Mouse (Mus musculus) mature B cell (primary cell): ENCODE data around the gene Gm49403.
"Not testable (repeated sequence)": the region's sequence is repeated elsewhere in the genome, so short reads cannot be mapped to it uniquely, and the experiment has no call there.

Experiments
- in situ Hi-C: fragments of 300-500 bp; cut with MboI; formaldehyde crosslinking; loops from 2 replicates; pipeline ENCODE4 v1.14.3; 2019

Gm49403 gene

DNA sequence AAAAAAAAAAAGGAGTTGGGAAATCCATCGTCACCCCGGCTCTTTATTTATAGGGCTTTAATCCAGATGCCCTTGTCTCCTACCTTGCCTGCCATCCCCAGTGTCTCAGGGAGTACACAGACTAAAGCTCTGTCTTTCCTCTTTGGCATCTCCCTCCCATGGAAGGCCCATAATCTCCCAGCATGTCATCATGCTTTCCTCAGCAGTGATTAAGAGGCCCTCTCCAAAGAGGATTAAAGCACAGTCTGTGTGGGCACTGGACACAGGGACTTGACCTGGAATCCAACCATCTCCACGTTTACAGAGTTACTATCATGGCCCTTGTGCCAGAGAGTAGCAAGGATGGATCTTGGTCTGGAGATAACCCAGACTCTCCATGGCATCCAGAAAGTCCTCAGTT is at the start of gene Gm49403, which contains the start of gene Lbhd1:
Gene Gm49403 (plus strand): TSS at position 315 of the 400 bp plus-strand sequence.
Gene Lbhd1 (plus strand): TSS at position 117 of the 400 bp plus-strand sequence.
- in situ Hi-C loops = no loop called here

DNA sequence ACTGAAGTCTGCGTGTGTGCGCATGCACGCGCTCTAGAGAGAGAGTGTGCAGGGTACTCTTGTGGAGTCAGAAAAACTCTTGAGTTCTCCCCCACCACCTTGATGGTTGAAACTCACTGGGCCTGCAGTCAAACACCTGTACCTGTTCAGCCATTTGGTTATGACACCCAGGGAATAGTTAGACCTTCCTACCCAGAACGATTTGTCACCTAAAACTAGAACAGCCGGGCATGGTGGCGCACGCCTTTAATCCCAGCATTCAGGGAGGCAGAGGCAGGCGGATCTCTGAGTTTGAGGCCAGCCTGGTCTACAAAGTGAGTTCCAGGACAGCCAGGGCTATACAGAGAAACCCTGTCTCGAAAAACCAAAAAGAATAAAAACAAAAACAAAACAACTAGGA is 47.4 kb upstream of the Gm49403 start:
- in situ Hi-C loops = not testable (repeated sequence)

DNA sequence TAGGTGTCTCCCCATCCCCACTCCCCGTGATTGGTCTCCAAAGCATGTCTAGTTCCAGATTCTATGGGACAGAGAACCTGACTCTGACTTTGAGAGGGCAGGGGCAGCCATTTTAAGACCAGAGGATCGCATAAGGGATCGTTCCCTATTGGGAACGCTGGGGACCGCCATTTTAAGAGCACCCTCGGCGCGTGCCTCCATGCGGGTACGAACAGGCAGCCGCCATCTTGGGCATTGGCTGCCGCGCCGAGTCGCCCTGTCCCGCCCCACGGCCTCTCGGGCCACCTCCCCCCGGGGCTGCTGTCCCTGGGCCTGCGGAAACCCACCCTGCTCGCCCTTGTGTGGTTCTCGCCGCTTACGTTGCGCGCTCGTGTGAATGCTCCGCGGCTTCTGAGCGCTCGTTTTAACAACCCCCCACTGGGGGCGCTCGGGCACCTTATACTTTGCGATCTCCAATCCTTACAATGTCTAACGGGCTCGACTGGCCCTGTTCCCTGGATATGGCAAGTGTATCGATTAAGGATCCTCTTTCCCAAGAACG is 46.4 kb upstream of the Gm49403 start, which contains the start of gene Bscl2:
Gene Bscl2 (plus strand): TSS at position 217 of the 541 bp plus-strand sequence.
- in situ Hi-C loops = no loop called here

DNA sequence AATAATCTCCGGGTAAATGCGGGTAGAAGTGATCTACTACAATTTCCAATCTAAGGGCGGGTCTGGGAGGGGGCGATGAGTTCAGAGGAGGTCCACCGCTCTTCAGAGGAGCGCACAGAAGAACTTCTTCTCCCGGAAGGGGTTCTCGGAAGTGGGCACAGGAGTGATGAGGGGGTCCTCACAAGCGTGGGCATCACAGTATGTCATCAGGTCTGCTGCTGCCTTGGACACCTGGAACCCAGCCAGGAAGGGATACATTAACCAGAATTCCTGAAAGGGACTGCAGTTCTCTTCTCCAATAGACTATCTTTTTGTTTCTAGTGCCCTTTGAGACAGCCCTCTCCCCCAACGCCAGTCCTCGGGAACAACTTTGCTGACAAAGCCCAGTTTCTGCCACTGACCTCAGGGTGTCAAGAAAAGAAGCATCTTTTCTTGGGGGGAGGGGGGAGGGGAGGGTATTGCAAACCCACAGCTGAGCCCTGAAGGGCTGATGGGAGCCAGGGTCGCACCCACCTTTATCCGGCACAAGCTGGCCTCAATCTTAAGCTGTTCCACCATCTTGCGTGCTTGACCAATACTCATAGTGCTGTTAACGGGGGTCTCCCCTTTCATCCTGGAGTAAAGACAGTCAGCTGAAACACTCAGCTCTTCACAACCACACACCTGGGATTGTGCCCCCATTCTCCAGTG is 45.5 kb upstream of the Gm49403 start:
- in situ Hi-C loops = no loop called here

DNA sequence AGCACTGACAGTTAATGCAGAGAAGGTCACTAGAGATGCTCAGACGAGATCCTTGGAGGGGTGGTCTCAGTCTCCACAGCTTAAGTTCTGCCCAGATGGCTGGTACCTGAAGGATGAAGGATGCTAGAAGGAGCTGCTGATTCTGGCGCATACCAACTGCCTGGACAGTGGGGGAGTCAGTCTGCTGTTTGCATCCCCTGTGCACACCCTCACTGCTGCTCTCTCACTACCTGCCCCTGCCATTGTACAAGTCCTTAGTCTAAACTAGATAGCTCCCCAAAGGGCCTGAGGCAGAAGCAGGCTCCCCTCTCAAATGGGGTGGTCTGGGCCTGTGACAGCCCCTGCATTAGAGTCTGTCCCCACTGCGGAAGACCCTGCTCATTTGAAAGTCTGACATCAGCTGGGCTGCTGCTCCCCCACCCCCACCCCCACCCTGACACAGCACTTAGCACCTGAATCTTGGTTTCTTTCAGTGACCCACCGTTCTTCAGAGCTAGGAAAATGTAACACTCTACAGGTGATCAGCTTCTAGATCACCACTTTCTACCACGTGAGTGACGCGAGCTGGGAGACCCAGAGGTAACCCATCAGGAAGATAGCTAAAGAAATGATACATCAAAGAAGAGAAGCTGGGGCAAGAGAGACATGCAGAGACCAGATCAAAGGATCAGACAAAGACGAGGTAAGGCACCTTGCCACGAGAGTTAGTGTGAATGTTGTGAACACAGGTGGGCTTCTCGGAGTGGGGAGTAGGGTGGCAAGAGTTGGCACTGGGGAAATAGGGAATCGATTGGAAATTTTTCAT is 44.4 kb upstream of the Gm49403 start, which contains the start of gene Gng3:
Gene Gng3 (minus strand): TSS at position 92 of the 805 bp plus-strand sequence.
- in situ Hi-C loops = no loop called here

DNA sequence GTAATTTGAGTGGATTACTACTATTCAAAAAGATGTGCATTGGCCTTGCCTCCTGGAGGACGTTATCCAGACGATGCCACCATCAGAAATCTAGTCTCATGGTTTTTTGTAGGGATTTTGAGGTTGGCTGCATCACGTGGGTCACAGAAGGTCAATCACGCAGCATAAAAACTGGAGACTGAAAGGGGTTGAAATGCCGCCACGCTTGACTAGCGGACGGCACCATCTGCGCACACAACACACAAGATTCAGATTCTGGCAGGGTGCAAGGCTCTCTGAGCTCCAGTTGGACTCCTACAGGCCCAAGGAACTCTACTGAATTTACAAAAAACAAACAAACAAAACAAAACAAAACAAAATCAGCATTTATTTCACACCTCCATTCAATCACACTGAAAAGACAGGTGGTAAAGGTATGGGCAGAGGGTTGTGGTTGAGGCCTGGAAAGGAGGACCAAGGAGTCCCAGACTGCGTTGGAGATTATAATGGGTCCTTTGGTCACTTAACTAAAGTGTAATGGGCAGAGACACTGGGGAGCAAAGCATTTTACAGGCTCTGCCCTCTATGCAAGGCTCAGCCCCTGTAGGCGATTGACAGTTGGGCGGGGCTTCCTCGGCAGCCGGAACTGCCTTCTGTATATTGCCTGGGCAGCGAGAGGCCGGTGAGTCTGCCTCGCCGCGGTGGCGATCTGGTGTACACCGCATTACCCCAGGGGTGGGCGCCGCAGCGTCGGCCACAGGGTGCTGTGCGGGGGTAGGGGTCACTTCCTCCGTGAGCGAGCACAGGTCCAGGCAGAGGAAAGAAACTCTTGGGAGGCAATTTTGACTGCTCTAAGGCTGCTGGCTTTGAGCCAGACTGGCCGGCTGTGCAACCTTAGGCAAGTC is 43.6 kb upstream of the Gm49403 start:
- in situ Hi-C loops = no loop called here

DNA sequence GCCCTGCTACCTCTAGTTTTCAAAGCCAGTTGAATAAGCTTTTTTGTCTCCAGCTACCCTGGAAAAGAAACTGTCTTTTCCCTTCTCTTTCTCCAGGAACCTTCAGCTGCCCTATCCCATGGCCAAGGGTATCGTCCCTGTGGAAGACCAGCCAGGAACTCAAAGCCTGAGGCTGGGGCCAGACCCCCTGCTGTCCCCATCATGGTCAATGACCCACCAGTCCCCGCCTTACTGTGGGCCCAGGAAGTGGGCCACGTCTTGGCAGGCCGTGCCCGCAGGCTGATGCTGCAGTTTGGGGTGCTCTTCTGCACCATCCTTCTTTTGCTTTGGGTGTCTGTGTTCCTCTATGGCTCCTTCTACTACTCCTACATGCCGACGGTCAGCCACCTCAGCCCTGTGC is 42.7 kb upstream of the Gm49403 start:
- in situ Hi-C loops = no loop called here

DNA sequence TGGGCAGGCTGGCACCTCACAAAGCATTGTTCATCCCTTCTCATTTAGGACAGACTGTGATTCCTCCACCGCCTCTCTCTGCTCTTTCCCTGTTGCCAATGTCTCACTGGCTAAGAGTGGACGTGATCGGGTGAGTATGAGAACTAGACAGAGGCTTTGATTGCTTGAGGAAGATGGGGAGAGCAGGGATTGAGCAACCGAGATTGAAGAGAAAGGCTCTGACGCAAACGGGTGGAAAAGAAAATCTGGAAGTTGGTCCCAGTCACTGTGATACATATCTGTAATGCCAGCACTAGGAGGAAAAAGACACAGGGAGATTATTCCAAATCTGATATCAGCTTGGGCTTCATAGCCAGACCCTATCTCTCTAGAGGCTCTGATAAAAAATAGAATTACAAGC is 40.8 kb upstream of the Gm49403 start:
- in situ Hi-C loops = no loop called here

DNA sequence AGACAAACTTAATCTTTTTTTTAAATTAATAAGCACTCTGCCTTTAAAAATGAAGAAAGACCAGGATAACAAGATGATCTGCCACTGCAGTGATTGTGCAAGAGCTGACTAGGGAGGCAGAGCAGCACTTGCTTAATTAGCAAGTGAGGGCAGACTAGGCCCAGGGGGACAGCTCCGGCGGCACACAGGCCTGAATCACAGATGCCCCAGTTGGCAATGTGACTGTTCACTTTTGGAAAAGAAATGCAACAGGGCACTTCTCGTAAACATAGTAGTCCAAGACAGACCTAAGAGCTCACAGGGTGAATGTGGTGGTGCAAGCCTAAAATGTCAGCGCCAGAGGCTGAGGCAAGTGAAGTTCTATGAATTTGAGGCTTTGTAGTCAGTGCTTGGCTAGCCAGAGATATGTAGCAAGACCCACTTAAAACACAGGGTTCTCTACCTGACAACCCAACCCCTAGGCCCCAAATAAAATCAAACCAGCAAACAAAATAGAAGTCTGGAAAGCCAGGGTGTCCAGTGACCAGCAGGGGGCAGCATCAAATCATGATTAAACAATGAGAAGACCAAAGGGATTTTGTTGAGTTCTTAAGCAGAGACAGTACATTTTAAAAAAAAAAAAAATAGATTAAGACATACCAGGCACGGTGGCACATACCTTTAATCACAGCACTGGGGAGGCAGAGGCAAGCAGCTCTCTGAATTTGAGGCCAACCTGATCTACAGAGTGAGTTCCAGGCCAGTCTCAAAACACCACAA is 39.2 kb upstream of the Gm49403 start:
- in situ Hi-C loops = no loop called here

DNA sequence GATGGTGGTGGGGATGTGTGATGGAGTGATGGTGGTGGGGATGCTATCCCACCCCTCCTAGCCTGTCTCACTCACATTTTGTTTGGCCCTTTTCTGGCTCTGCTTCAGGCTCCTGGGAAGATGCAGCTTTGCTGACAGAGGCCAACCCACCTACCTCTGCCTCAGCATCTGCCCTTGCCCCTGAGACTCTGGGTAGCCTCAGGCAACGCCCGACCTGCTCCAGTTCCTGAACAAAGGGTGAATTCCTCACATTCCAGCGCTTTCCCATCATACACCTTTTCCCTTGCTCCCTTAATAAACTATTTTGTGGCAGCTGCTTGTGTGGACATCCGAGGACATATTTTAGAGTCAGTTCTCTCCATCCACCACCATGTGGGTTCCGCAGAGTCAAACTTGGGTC is 35.4 kb upstream of the Gm49403 start:
- in situ Hi-C loops = no loop called here

DNA sequence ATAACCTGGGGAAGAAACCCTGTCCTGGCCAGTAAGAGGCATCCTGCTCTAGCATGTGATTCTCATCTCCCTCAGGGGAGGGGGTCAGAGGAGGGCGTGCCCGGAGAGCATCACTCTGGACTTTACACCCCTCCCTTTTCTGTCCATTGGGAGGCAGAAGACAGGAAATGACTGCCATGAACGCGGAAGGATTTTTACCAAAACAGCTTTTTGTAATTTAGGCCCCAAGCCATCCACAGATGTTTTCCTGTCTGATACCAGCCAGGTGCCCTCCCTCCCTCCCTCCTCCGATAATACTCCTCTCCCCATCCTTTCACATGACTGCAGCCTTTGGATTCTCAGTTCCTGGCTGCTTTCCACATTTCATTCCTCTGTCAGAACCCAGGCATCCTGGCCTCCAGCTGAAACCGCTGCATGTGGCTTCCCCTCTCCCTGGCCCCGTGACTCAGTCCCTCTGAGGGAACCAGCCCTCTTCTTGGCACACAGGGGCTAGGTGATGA is 33.3 kb upstream of the Gm49403 start, which contains the start of gene Lrrn4cl:
Gene Lrrn4cl (plus strand): TSS at position 367 of the 500 bp plus-strand sequence.
- in situ Hi-C loops = loop anchor here (5.0 kb wide), 1 partner anchor 262 kb away; no protein-coding TSS in a partner anchor

DNA sequence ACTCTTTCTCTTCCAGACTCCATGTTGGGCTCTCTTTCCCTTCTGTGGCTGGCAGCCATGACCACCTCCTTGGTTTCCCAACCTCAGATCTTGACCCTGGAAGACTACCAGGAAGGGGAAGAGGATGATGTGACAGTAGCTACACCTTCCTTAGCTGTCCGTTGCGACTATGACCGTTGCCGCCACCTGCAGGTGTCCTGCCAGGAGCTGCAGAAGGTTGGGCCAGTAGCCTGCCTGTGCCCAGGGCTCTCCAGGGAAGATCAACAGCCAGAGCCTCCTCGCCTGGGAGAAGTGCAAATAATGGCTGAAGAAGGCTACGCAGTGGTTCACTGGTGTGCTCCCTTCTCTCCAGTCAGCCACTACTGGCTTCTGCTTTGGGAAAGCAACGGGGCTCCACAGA is 32.1 kb upstream of the Gm49403 start:
- in situ Hi-C loops = loop anchor here (5.0 kb wide), 1 partner anchor 261 kb away; no protein-coding TSS in a partner anchor

DNA sequence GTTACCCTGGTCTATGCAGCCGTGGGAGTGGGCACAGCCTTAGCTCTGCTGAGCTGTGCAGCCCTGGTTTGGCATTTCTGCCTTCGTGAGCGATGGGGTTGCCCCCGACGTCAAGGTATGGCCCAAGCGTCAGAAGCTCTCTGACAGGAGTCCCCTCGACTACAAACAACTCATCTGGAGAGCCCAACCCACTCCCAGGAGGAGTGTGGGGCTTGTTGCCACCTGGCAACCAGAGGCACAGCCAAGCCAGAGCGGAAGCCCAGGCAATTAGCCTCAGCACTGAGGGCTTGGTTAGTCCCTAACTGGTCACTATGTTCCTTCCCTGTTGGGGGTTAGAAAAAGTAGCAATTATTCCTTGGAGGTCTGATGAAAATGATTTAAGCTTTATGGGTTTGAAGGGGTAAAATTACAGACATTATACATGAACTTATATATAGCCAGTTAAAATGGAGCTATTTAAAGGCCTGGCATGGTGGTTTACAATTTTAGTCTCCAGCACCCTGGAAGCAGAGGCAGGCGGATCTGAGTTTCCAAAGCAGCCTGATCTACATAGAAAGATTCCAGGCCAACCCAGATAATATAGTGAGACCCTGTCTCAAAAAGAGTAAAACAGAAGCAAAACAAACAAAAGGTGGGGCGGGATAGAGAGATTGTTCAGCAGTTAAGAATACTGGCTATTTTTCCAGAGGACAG is 31.3 kb upstream of the Gm49403 start:
- in situ Hi-C loops = loop anchor here (5.0 kb wide), 1 partner anchor 260 kb away; no protein-coding TSS in a partner anchor

DNA sequence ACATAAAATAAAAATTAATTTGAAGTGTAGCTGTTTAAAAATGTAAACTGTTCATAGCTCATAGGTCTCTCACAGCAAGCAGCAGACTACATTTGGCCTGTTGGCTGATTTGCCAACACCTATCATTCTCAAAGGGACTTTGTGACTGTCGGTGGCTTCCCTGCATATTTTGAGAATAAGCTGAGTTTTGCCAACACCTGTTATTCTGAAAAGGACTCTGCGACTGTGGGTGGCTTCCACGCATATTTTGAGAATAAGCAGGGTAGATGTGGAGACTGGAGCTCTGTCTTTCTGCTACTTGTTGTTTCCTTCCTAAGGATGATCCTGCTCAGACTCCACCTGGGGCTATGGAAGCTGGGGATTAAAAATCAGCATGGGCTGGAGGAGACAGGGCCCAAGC is 30.6 kb upstream of the Gm49403 start:
- in situ Hi-C loops = loop anchor here (5.0 kb wide), 1 partner anchor 259 kb away; no protein-coding TSS in a partner anchor

DNA sequence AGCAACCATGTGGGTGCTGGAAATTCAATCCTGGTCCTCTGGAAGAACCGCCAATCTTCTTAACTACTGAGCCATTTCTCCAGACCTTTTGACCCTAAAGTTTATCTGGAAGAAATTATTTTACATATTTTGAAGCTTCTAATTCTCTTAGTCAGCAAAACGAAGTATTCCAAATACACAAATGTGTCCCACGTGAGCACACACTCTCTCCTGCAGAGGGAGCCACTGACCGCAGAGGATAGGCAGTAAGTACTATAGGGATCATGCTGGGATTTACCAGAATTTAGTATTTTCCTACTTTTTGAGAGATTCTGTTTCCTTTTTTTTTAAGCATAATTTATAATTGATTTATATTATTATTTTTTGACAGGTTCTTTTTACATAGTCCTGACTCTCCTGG is 26.0 kb upstream of the Gm49403 start:
- in situ Hi-C loops = no loop called here

DNA sequence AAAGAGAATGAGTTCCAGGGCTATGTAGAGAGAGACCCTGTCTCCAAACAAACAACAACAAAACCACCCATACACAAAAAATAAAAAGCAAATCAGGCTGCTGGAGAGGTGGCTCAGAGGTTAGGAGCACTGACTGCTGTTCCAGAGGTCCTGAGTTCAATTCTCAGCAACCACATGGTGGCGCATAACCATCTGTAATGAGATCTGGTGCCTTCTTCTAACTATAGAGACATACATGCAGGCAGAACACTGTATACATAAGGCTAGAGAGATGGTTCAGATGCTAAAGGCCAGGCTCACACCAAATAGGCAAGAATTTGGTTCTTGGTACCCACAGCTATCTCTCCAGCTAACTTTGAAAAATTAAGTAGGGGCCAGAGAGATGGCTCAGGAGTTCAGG is 24.7 kb upstream of the Gm49403 start:
- in situ Hi-C loops = no loop called here

DNA sequence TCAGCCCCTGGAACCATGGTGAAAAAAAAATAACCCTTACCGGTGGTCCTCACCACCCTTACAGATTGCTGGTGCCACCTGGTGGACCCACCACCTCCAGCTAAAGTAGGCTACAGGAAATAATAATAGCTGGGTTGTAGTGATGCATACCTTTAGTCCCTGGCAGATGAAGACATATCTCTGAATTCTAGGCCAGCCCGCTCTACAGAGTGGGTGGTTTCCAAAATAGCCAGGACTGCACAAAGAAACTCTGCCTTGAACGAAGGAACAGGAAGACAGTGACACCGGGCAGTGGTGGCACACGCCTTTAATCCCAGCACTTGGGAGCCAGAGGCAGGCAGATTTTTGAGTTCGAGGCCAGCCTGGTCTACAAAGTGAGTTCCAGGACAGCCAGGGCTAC is 19.5 kb upstream of the Gm49403 start:
- in situ Hi-C loops = no loop called here

DNA sequence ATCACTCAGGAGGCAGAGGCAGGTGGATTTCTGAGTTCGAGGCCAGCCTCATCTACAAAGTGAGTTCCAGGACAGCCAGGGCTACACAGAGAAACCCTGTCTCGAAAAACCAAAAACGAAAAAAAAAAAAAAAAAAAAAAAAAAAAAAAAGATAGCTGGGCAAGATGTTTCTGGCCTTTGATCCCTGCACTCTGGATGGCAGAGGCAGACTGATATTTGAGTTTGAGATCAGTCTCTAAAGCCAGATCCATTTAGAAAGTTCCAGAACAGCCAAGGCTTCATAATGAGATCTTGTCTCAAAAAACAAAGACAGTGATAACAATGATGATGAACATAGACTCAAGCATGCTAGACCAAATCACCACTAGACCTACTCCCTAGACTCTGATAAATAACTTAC is 13.3 kb upstream of the Gm49403 start:
- in situ Hi-C loops = not testable (repeated sequence)

DNA sequence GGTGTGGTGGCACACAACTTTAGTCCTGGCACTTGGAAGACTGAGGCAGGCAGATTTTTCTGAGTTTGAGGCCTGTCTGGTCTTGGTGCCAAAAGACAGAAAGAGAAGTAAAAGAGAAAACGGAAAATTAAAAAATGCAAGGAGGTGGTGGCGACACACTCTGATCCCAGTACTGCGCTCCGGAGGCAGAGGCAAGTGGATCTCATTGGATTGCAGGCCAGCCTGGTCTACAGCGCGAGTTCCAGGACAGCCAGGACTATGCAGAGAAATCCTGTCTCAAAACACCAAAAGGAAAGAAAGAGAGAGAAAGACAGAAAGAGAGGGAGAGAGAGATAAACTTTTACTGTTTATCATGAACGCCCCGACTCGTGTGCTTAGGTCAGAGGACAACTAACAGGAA is 12.9 kb upstream of the Gm49403 start:
- in situ Hi-C loops = no loop called here
